Mouse (Mus musculus): ENCODE results near the gene Bok. TPM values are rescaled to one million over a fixed set of nuclear protein-coding genes. Genes with fewer than 3 reads are reported as not detected.

Bok gene
- polyA plus RNA-seq (2012; ENCODE audit: low replicate concordance), result 4.8 and 8.8 TPM in 2 replicates

DNA sequence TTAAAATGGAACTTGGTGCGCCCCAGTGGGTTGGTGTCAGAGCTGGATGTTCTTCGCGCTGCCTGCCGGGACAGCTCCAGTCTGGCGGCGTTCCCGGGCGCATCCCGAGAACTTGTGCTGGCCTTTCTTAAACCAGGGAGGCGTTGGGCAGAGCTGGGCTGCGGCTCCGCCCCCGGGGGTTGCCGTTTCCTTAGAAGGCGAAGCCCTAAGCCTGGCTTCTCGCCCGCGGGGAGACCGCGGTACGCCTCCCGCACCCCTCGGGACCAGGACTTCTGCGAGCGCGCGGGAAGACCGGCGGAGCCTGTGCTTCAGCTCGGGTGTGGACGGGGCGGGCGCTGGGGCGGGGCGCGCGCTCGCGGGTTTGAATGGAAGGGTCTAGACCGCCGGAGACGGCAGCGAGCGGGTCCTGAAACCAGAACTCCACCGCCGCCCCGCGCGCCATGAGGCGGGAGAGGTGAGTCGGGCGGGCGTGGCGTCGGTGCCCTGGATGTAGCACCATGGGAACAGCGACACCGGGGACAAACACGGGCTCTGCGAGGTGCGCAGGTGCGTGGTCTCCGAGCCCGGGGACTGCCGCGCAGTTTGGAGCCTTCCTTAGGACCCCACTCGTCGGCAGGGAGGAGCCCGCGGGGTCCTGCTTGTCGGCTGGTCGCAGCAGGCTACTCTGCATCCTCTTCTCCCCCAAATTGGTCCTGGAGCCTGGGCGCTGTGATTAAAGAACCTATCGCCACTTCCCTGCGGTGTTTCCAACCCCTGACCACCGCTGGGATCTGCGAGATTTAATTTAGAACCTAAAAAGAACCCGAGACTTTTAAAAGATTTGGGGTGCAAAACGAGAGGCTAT is at the start of gene Bok:
Gene Bok (plus strand): TSS at position 260 of the 844 bp plus-strand sequence.

DNA sequence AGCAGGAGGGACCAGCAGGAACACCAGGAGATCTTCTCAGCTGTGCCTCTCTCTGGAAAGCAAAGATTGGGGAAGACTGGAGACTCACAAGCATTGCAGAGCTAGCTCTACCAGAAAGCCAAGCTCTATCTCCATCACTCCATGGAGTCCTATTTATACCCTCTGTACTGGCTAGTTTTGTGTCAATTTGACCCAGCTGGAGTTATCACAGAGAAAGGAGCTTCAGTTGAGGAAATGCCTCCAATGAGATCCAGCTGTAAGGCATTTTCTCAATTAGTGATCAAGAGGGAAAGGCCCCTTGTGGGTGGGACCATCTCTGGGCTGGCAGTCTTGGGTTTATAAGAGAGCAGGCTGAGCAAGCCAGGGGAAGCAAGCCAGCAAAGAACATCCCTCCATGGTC is 26.9 kb upstream of the Bok start, which contains the start of gene Stk25:
Gene Stk25 (minus strand): TSS at position 101 of the 400 bp plus-strand sequence.

Other genes with a start within 250 kb of the Bok start
- gene Hdlbp, start 206.8 kb upstream of the Bok start, polyA plus RNA-seq (2012; ENCODE audit: low replicate concordance), result 15.3 and 48.8 TPM in 2 replicates
- 0.42 and 1.0 TPM in 2 replicates for gene Farp2, start 173.6 kb upstream of the Bok start, polyA plus RNA-seq (2012; ENCODE audit: low replicate concordance)
- 11.6 and 13.2 TPM in 2 replicates for gene Stk25, start 27.0 kb upstream of the Bok start, polyA plus RNA-seq (2012; ENCODE audit: low replicate concordance)
- 12.2 and 14.8 TPM in 2 replicates for gene Atg4b, start 65.8 kb downstream of the Bok start, polyA plus RNA-seq (2012; ENCODE audit: low replicate concordance)
- gene Thap4, start 69.2 kb downstream of the Bok start, polyA plus RNA-seq (2012; ENCODE audit: low replicate concordance), result 31.8 and 85.1 TPM in 2 replicates
- 35.4 and 46.3 TPM in 2 replicates for gene Dtymk, start 116.3 kb downstream of the Bok start, polyA plus RNA-seq (2012; ENCODE audit: low replicate concordance)
- gene Ing5, start 118.3 kb downstream of the Bok start, polyA plus RNA-seq (2012; ENCODE audit: low replicate concordance), result 0.60 and 3.5 TPM in 2 replicates
- 1.4 and 2.2 TPM in 2 replicates for gene D2hgdh, start 139.2 kb downstream of the Bok start, polyA plus RNA-seq (2012; ENCODE audit: low replicate concordance)
- 0.09 TPM in 1 of 2 replicates, not detected in the other for gene Gal3st2, start 175.6 kb downstream of the Bok start, polyA plus RNA-seq (2012; ENCODE audit: low replicate concordance)
- gene Gal3st2b, start 232.7 kb downstream of the Bok start, polyA plus RNA-seq (2012; ENCODE audit: low replicate concordance), result not detected in 2 replicates

All from leukemia stem cell, adult 10-12 weeks (primary cell).